Mouse (Mus musculus) lung, postnatal 0 days (tissue): Measurements from ENCODE around the gene Cutal. TPM values are rescaled to one million over a fixed set of nuclear protein-coding genes. Genes with fewer than 3 reads are reported as not detected.
"Not testable (repeated sequence)": the region's sequence is repeated elsewhere in the genome, so short reads cannot be mapped to it uniquely, and the experiment has no call there.

Source experiments
- ATAC-seq: fragments of 200-750 bp; cut with Nextera tagmentation; 2 replicates; pipeline ENCODE4 v1.8.0; 2017; ENCODE audit warnings: moderate library complexity
- DNase-seq: peaks from one replicate; pipeline ENCODE4 v3.0.0-alpha.2; 2016; ENCODE audit warnings: low spot score
- H3K27ac ChIP-seq: fragments of 300-500 bp; sonication (generic); 2 replicates; pipeline ENCODE4 v1.5.1; 2014; ENCODE audit warnings: antibody characterized with exemption, mild to moderate bottlenecking, low read length, mixed read lengths
- H3K27me3 ChIP-seq: fragments of 300-500 bp; sonication (generic); replicated peaks from 2 replicates; pipeline ENCODE4 v1.6.1; 2014; ENCODE audit warnings: low read length, mixed read lengths; ENCODE audit not compliant: insufficient read depth
- H3K36me3 ChIP-seq: fragments of 300-500 bp; sonication (generic); 2 replicates; pipeline ENCODE4 v1.6.1; 2014; ENCODE audit warnings: low read length, mixed read lengths; ENCODE audit not compliant: insufficient read depth
- H3K4me1 ChIP-seq: fragments of 300-500 bp; sonication (generic); 2 replicates; pipeline ENCODE4 v1.6.1; 2014; ENCODE audit warnings: antibody characterized with exemption, low read depth, low read length, mixed read lengths; ENCODE audit not compliant: insufficient read depth
- H3K4me2 ChIP-seq: fragments of 300-500 bp; sonication (generic); replicated peaks from 2 replicates; pipeline ENCODE4 v1.6.1; 2014; ENCODE audit warnings: low read depth, mild to moderate bottlenecking, low read length, moderate library complexity, mixed read lengths
- H3K4me3 ChIP-seq: fragments of 300-500 bp; sonication (generic); 2 replicates; pipeline ENCODE4 v1.5.1; 2014; ENCODE audit warnings: low read depth, low read length
- H3K9ac ChIP-seq: fragments of 300-500 bp; sonication (generic); replicated peaks from 2 replicates; pipeline ENCODE4 v1.6.1; 2014; ENCODE audit warnings: low read depth, mild to moderate bottlenecking
- H3K9me3 ChIP-seq: fragments of 300-500 bp; sonication (generic); 2 replicates; pipeline ENCODE4 v1.6.1; 2016; ENCODE audit warnings: low read length, mixed read lengths
- CTCF ChIP-seq: IDR thresholded peaks from 2 replicates; pipeline ENCODE4 v1.5.1; 2016; ENCODE audit warnings: antibody characterized with exemption, mild to moderate bottlenecking
- EP300 ChIP-seq: IDR thresholded peaks from 2 replicates; pipeline ENCODE4 v1.6.1; 2016; ENCODE audit warnings: antibody characterized with exemption, mild to moderate bottlenecking, control low read depth
- WGBS: fragments of 180-500 bp; shearing (Covaris S2); extraction: QIAGEN DNeasy Blood & Tissue Kit; methylation state at CpG from one replicate; pipeline ENCODE4 v1.1.7; 2014; 5-methylcytosine and 5-hydroxymethylcytosine counted together
- polyA plus RNA-seq: library from polyadenylated mRNA; unstranded; fragments of >200 nt; fragmentation: Nextera tagmentation; extraction: Ambion mirVana; gene quantifications from 2 replicates; pipeline ENCODE4 v1.2.1, GENCODE M21; 2015

The Cutal gene
- polyA plus RNA-seq, 1 experiment from 2014 or later, result 5.4 TPM

GRCm38 (mm10) chr2:34833624-34834023, 40.6 kb upstream of the Cutal start:
- WGBS, result 85% methylated on average over 17 of the region's 17 CpGs
- Histone ChIP-seq H3K36me3 (no peaks in the 10 kb centered on the region), H3K4me1 (no peaks in the 10 kb centered on the region), H3K9me3 (no peaks in the 10 kb centered on the region), H3K4me3 (no peak overlapping the region), H3K9ac (no peak overlapping the region), H3K27me3 (no peaks in the 10 kb centered on the region), H3K27ac (no peak overlapping the region), H3K4me2 (no peak overlapping the region)
- DNase-seq, result no peak
- no peak for ATAC-seq
- TF ChIP-seq EP300 (no peak), CTCF (no peak)

- DNase-seq (no peak), ATAC-seq (no peak)
- Histone ChIP-seq H3K27me3 (no peaks in the 10 kb centered on the region), H3K9ac (no peak overlapping the region), H3K4me3 (no peak overlapping the region), H3K36me3 (no peaks in the 10 kb centered on the region), H3K9me3 (no peaks in the 10 kb centered on the region), H3K27ac (no peak overlapping the region), H3K4me1 (no peaks in the 10 kb centered on the region), H3K4me2 (no peak overlapping the region)
- 66% methylated on average over 3 of the region's 3 CpGs for WGBS
- TF ChIP-seq EP300 (no peak), CTCF (no peak)
Observed at GRCm38 (mm10) chr2:34835669-34836068, 38.5 kb upstream of the Cutal start.

- not testable (repeated sequence) for H3K27me3 ChIP-seq, H3K4me2 ChIP-seq, H3K4me1 ChIP-seq, ATAC-seq, H3K27ac ChIP-seq, H3K36me3 ChIP-seq, DNase-seq, H3K9me3 ChIP-seq, H3K4me3 ChIP-seq, H3K9ac ChIP-seq
- 77% methylated on average over 5 of the region's 5 CpGs for WGBS
- peak; percentile 30; the same call in 1 of the 2 replicates for TF ChIP-seq CTCF
Observed at GRCm38 (mm10) chr2:34840143-34840542, 34.1 kb upstream of the Cutal start.

GRCm38 (mm10) chr2:34841706-34842105, 32.5 kb upstream of the Cutal start:
- H3K9me3 ChIP-seq, result no peaks in the 10 kb centered on the region
- no peaks in the 10 kb centered on the region for H3K36me3 ChIP-seq
- H3K9ac ChIP-seq, result no peak overlapping the region
- TF ChIP-seq CTCF, result no peak
- TF ChIP-seq EP300, result no peak
- no peak overlapping the region for H3K4me3 ChIP-seq
- no peak overlapping the region for H3K27ac ChIP-seq
- H3K4me1 ChIP-seq, result no peaks in the 10 kb centered on the region
- H3K27me3 ChIP-seq, result no peaks in the 10 kb centered on the region
- ATAC-seq (no peak), DNase-seq (no peak)
- 88% methylated on average over 8 of the region's 8 CpGs for WGBS
- H3K4me2 ChIP-seq, result no peak overlapping the region

- Histone ChIP-seq H3K4me1 (no peaks in the 10 kb centered on the region), H3K27me3 (no peaks in the 10 kb centered on the region), H3K27ac (peak overlapping the region; percentile 59; the same call in 1 of the 2 replicates), H3K9ac (no peak overlapping the region), H3K4me2 (no peak overlapping the region), H3K36me3 (no peaks in the 10 kb centered on the region), H3K4me3 (no peak overlapping the region), H3K9me3 (no peaks in the 10 kb centered on the region)
- ATAC-seq (peak; percentile 85), DNase-seq (peak; percentile 25)
- TF ChIP-seq EP300 (peak; percentile 73), CTCF (no peak)
- 72% methylated on average over 11 of the region's 11 CpGs for WGBS
Observed at GRCm38 (mm10) chr2:34843211-34843939, 30.8 kb upstream of the Cutal start.

GRCm38 (mm10) chr2:34847702-34848101, 26.5 kb upstream of the Cutal start:
- H3K4me3 ChIP-seq, result no peak overlapping the region
- H3K9me3 ChIP-seq, result no peaks in the 10 kb centered on the region
- no peak overlapping the region for H3K9ac ChIP-seq
- no peak overlapping the region for H3K4me2 ChIP-seq
- H3K4me1 ChIP-seq, result no peaks in the 10 kb centered on the region
- no peak for DNase-seq
- H3K27ac ChIP-seq, result no peak overlapping the region
- H3K36me3 ChIP-seq, result 0 out of 2 replicates have a peak, but pooled peaks cover 10% of the 10 kb centered on the region
- WGBS, result 76% methylated on average over 1 of the region's 1 CpGs
- ATAC-seq, result no peak
- H3K27me3 ChIP-seq, result no peaks in the 10 kb centered on the region
- TF ChIP-seq CTCF, result no peak
- no peak for TF ChIP-seq EP300
